Mouse (Mus musculus): ENCODE measurements around the gene Syce2. TPM values are rescaled to one million over a fixed set of nuclear protein-coding genes. Genes with fewer than 3 reads are reported as not detected.

The Syce2 gene
- polyA plus RNA-seq, 1 experiment from 2014 or later, result 17.8 TPM

Small RNA genes within 50 kb of the gene (microRNA-seq; reads per million reads assigned to microRNA genes)
- gene Gm24197 (not detected), gene Mir7069 (2.8 reads per million, percentile 4 among the genes with 10 or more reads in this experiment)

Other genes with a start within 250 kb of the Syce2 start
- 26.1 and 32.2 TPM in 2 replicates for gene Ier2, start 209.3 kb upstream of the Syce2 start, polyA plus RNA-seq (2015; fragmentation: Nextera tagmentation; extraction: Ambion mirVana)
- gene Trmt1, start 185.8 kb upstream of the Syce2 start, polyA plus RNA-seq (2015; fragmentation: Nextera tagmentation; extraction: Ambion mirVana), result 51.9 and 60.3 TPM in 2 replicates
- 13.7 and 14.4 TPM in 2 replicates for gene Nacc1, start 184.2 kb upstream of the Syce2 start, polyA plus RNA-seq (2015; fragmentation: Nextera tagmentation; extraction: Ambion mirVana)
- gene Lyl1, start 170.7 kb upstream of the Syce2 start, polyA plus RNA-seq (2015; fragmentation: Nextera tagmentation; extraction: Ambion mirVana), result 3.9 and 4.2 TPM in 2 replicates
- 1.0 and 2.3 TPM in 2 replicates for gene G430095P16Rik, start 149.1 kb upstream of the Syce2 start, polyA plus RNA-seq (2015; fragmentation: Nextera tagmentation; extraction: Ambion mirVana)
- 35.3 and 44.1 TPM in 2 replicates for gene Nfix, start 71.8 kb upstream of the Syce2 start, polyA plus RNA-seq (2015; fragmentation: Nextera tagmentation; extraction: Ambion mirVana)
- gene Dand5, start 49.3 kb upstream of the Syce2 start, polyA plus RNA-seq (2015; fragmentation: Nextera tagmentation; extraction: Ambion mirVana), result 10.8 and 11.5 TPM in 2 replicates
- 37.3 and 37.8 TPM in 2 replicates for gene Gadd45gip1, start 40.6 kb upstream of the Syce2 start, polyA plus RNA-seq (2015; fragmentation: Nextera tagmentation; extraction: Ambion mirVana)
- 83.2 and 85.5 TPM in 2 replicates for gene Rad23a, start 31.4 kb upstream of the Syce2 start, polyA plus RNA-seq (2015; fragmentation: Nextera tagmentation; extraction: Ambion mirVana)
- 646 and 672 TPM in 2 replicates for gene Calr, start 25.2 kb upstream of the Syce2 start, polyA plus RNA-seq (2015; fragmentation: Nextera tagmentation; extraction: Ambion mirVana)
- gene Farsa, start 15.1 kb upstream of the Syce2 start, polyA plus RNA-seq (2015; fragmentation: Nextera tagmentation; extraction: Ambion mirVana), result 107 and 109 TPM in 2 replicates
- gene Gcdh, start 21.8 kb downstream of the Syce2 start, polyA plus RNA-seq (2015; fragmentation: Nextera tagmentation; extraction: Ambion mirVana), result 33.1 TPM in 2 replicates
- 0.64 and 1.00 TPM in 2 replicates for gene Klf1, start 29.8 kb downstream of the Syce2 start, polyA plus RNA-seq (2015; fragmentation: Nextera tagmentation; extraction: Ambion mirVana)
- gene Dnase2a, start 36.4 kb downstream of the Syce2 start, polyA plus RNA-seq (2015; fragmentation: Nextera tagmentation; extraction: Ambion mirVana), result 5.8 and 6.0 TPM in 2 replicates
- 59.1 and 62.2 TPM in 2 replicates for gene Mast1, start 65.2 kb downstream of the Syce2 start, polyA plus RNA-seq (2015; fragmentation: Nextera tagmentation; extraction: Ambion mirVana)
- gene Rtbdn, start 74.9 kb downstream of the Syce2 start, polyA plus RNA-seq (2015; fragmentation: Nextera tagmentation; extraction: Ambion mirVana), result 1.8 and 2.4 TPM in 2 replicates
- gene Gm49661, start 97.3 kb downstream of the Syce2 start, polyA plus RNA-seq (2015; fragmentation: Nextera tagmentation; extraction: Ambion mirVana), result not detected in 2 replicates
- 1,362 and 1,388 TPM in 2 replicates for gene Prdx2, start 97.5 kb downstream of the Syce2 start, polyA plus RNA-seq (2015; fragmentation: Nextera tagmentation; extraction: Ambion mirVana)
- 61.4 and 62.1 TPM in 2 replicates for gene Rnaseh2a, start 97.7 kb downstream of the Syce2 start, polyA plus RNA-seq (2015; fragmentation: Nextera tagmentation; extraction: Ambion mirVana)
- gene Junb, start 106.6 kb downstream of the Syce2 start, polyA plus RNA-seq (2015; fragmentation: Nextera tagmentation; extraction: Ambion mirVana), result 5.2 and 5.9 TPM in 2 replicates
- gene Hook2, start 118.5 kb downstream of the Syce2 start, polyA plus RNA-seq (2015; fragmentation: Nextera tagmentation; extraction: Ambion mirVana), result 25.1 and 25.5 TPM in 2 replicates
- gene Best2, start 142.4 kb downstream of the Syce2 start, polyA plus RNA-seq (2015; fragmentation: Nextera tagmentation; extraction: Ambion mirVana), result not detected in 2 replicates
- gene Asna1, start 153.2 kb downstream of the Syce2 start, polyA plus RNA-seq (2015; fragmentation: Nextera tagmentation; extraction: Ambion mirVana), result 151 and 157 TPM in 2 replicates
- 139 and 141 TPM in 2 replicates for gene Trir, start 154.7 kb downstream of the Syce2 start, polyA plus RNA-seq (2015; fragmentation: Nextera tagmentation; extraction: Ambion mirVana)
- 48.8 and 54.7 TPM in 2 replicates for gene Tnpo2, start 164.8 kb downstream of the Syce2 start, polyA plus RNA-seq (2015; fragmentation: Nextera tagmentation; extraction: Ambion mirVana)
- gene Fbxw9, start 187.9 kb downstream of the Syce2 start, polyA plus RNA-seq (2015; fragmentation: Nextera tagmentation; extraction: Ambion mirVana), result 59.2 and 66.2 TPM in 2 replicates
- 0.78 and 1.3 TPM in 2 replicates for gene Gm5741, start 195.9 kb downstream of the Syce2 start, polyA plus RNA-seq (2015; fragmentation: Nextera tagmentation; extraction: Ambion mirVana)
- gene Dhps, start 199.6 kb downstream of the Syce2 start, polyA plus RNA-seq (2015; fragmentation: Nextera tagmentation; extraction: Ambion mirVana), result 90.5 and 96.4 TPM in 2 replicates
- 109 and 112 TPM in 2 replicates for gene Wdr83os, start 208.6 kb downstream of the Syce2 start, polyA plus RNA-seq (2015; fragmentation: Nextera tagmentation; extraction: Ambion mirVana)
- 50.5 and 53.0 TPM in 2 replicates for gene Wdr83, start 209.2 kb downstream of the Syce2 start, polyA plus RNA-seq (2015; fragmentation: Nextera tagmentation; extraction: Ambion mirVana)
- gene Man2b1, start 211.2 kb downstream of the Syce2 start, polyA plus RNA-seq (2015; fragmentation: Nextera tagmentation; extraction: Ambion mirVana), result 17.7 and 19.4 TPM in 2 replicates

Measured in hindbrain, embryonic 13.5 days (tissue).